Mouse (Mus musculus) neural tube, embryonic 11.5 days (tissue): ENCODE data around the gene Fgfrl1. TPM values are rescaled to one million over a fixed set of nuclear protein-coding genes. Genes with fewer than 3 reads are reported as not detected.

Experiments used
- ATAC-seq: fragments of 200-750 bp; cut with Nextera tagmentation; 2 replicates; pipeline ENCODE4 v1.8.0; 2017; ENCODE audit warnings: moderate number of reproducible peaks, mild to moderate bottlenecking, moderate TSS enrichment, moderate library complexity; ENCODE audit not compliant: insufficient read depth, low FRiP score, low TSS enrichment
- DNase-seq: peaks from one replicate; pipeline ENCODE4 v3.0.0-alpha.2; 2015; ENCODE audit warnings: low spot score
- H3K27ac ChIP-seq: fragments of 300-500 bp; sonication (generic); 2 replicates; pipeline ENCODE4 v1.5.1; 2014; ENCODE audit warnings: low read depth, mild to moderate bottlenecking, low read length
- H3K27me3 ChIP-seq: fragments of 300-500 bp; sonication (generic); 2 replicates; pipeline ENCODE4 v1.6.1; 2014; ENCODE audit warnings: mild to moderate bottlenecking, low read length, mixed read lengths; ENCODE audit not compliant: control insufficient read depth, insufficient read depth
- H3K36me3 ChIP-seq: fragments of 300-500 bp; sonication (generic); 2 replicates; pipeline ENCODE4 v1.6.1; 2014; ENCODE audit warnings: mild to moderate bottlenecking, low read length, moderate library complexity, mixed read lengths; ENCODE audit not compliant: control insufficient read depth, insufficient read depth
- H3K4me1 ChIP-seq: fragments of 300-500 bp; sonication (generic); 2 replicates; pipeline ENCODE4 v1.6.1; 2014; ENCODE audit warnings: low read length, mixed read lengths; ENCODE audit not compliant: control insufficient read depth, insufficient read depth
- H3K4me2 ChIP-seq: fragments of 300-500 bp; sonication (generic); 2 replicates; pipeline ENCODE4 v1.6.1; 2014; ENCODE audit warnings: low read depth, mild to moderate bottlenecking, moderate library complexity
- H3K4me3 ChIP-seq: fragments of 300-500 bp; sonication (generic); 2 replicates; pipeline ENCODE4 v1.5.1; 2014; ENCODE audit warnings: low read depth, low read length
- H3K9ac ChIP-seq: fragments of 300-500 bp; sonication (generic); 2 replicates; pipeline ENCODE4 v1.6.1; 2014; ENCODE audit warnings: mild to moderate bottlenecking, low read length
- H3K9me3 ChIP-seq: fragments of 300-500 bp; sonication (generic); 2 replicates; pipeline ENCODE4 v1.6.1; 2016; ENCODE audit warnings: low read length; ENCODE audit not compliant: control insufficient read depth
- WGBS: fragments of 180-500 bp; shearing (Covaris S2); extraction: QIAGEN DNeasy Blood & Tissue Kit; methylation state at CpG from one replicate; pipeline ENCODE4 v1.1.7; 2014; 5-methylcytosine and 5-hydroxymethylcytosine counted together
- polyA plus RNA-seq: library from polyadenylated mRNA; unstranded; fragments of >200 nt; fragmentation: Nextera tagmentation; extraction: Ambion mirVana; gene quantifications from 2 replicates; pipeline ENCODE4 v1.2.1, GENCODE M21; 2014

The Fgfrl1 gene
- polyA plus RNA-seq, 1 experiment from 2014 or later, result 28.6 TPM

- ATAC-seq (no peak; the same call in 1 of the 2 replicates), DNase-seq (no peak)
- Histone ChIP-seq H3K36me3 (no peaks in the 10 kb centered on the region; the same call in 1 of the 2 replicates), H3K4me1 (0 out of 2 replicates have a peak, but pooled peaks cover 2% of the 10 kb centered on the region), H3K9ac (no peak overlapping the region; the same call in 1 of the 2 replicates), H3K27ac (no peak overlapping the region), H3K9me3 (no peaks in the 10 kb centered on the region), H3K27me3 (no peaks in the 10 kb centered on the region), H3K4me2 (peak overlapping the region; percentile 59; the same call in 1 of the 2 replicates), H3K4me3 (no peak overlapping the region)
- 79% methylated on average over 9 of the region's 9 CpGs for WGBS
These were observed 22.2 kb upstream of the Fgfrl1 start for GRCm38 (mm10) chr5:108669986-108670385.

- Histone ChIP-seq H3K4me3 (no peak overlapping the region), H3K9me3 (no peaks in the 10 kb centered on the region), H3K9ac (no peak overlapping the region), H3K4me2 (no peak overlapping the region), H3K4me1 (0 out of 2 replicates have a peak, but pooled peaks cover 2% of the 10 kb centered on the region), H3K27ac (no peak overlapping the region), H3K27me3 (no peaks in the 10 kb centered on the region), H3K36me3 (no peaks in the 10 kb centered on the region; the same call in 1 of the 2 replicates)
- ATAC-seq (0 out of 2 replicates have a peak, but pooled peaks have one; percentile 29), DNase-seq (peak; percentile 44)
These were observed 21.4 kb upstream of the Fgfrl1 start for GRCm38 (mm10) chr5:108670785-108671184.

- WGBS, result 94% methylated on average over 12 of the region's 12 CpGs
- Histone ChIP-seq H3K27ac (no peak overlapping the region), H3K4me1 (peaks cover 4% of the 10 kb centered on the region; the same call in 1 of the 2 replicates), H3K36me3 (no peaks in the 10 kb centered on the region; the same call in 1 of the 2 replicates), H3K9ac (no peak overlapping the region), H3K4me3 (no peak overlapping the region), H3K9me3 (no peaks in the 10 kb centered on the region), H3K4me2 (no peak overlapping the region), H3K27me3 (no peaks in the 10 kb centered on the region)
- no peak for ATAC-seq
- DNase-seq, result no peak
These were observed 20.4 kb upstream of the Fgfrl1 start for GRCm38 (mm10) chr5:108671757-108672156.

- no peaks in the 10 kb centered on the region; the same call in 1 of the 2 replicates for H3K36me3 ChIP-seq
- no peaks in the 10 kb centered on the region for H3K27me3 ChIP-seq
- H3K27ac ChIP-seq, result no peak overlapping the region
- DNase-seq, result no peak
- H3K4me1 ChIP-seq, result peaks cover 2% of the 10 kb centered on the region; the same call in 1 of the 2 replicates
- no peak overlapping the region for H3K4me3 ChIP-seq
- no peak overlapping the region for H3K9ac ChIP-seq
- H3K9me3 ChIP-seq, result no peaks in the 10 kb centered on the region
- no peak for ATAC-seq
- no peak overlapping the region for H3K4me2 ChIP-seq
- 77% methylated on average over 2 of the region's 2 CpGs for WGBS
These were observed 17.6 kb upstream of the Fgfrl1 start for GRCm38 (mm10) chr5:108674624-108675023.

- Histone ChIP-seq H3K9me3 (no peaks in the 10 kb centered on the region), H3K4me3 (no peak within 1 kb of the TSS), H3K9ac (no peak within 1 kb of the TSS), H3K36me3 (no peaks in the 10 kb centered on the region; the same call in 1 of the 2 replicates), H3K4me2 (no peak within 1 kb of the TSS), H3K27me3 (no peaks in the 10 kb centered on the region), H3K27ac (no peak within 1 kb of the TSS), H3K4me1 (peaks cover 2% of the 10 kb centered on the region; the same call in 1 of the 2 replicates)
- 86% methylated on average over 9 of the region's 9 CpGs for WGBS
- DNase-seq, result no peak
- ATAC-seq, result no peak
These were observed 16.8 kb upstream of the Fgfrl1 start, which contains the start of gene Slc26a1 for GRCm38 (mm10) chr5:108675251-108675816. Slc26a1 (minus strand) TSS chr5:108675569.

- H3K27me3 ChIP-seq, result no peaks in the 10 kb centered on the region
- H3K4me3 ChIP-seq, result peak overlapping the region; percentile 27; the same call in 1 of the 2 replicates
- H3K27ac ChIP-seq, result peak overlapping the region; percentile 63; the same call in 1 of the 2 replicates
- WGBS, result 16% methylated on average over 5 of the region's 5 CpGs
- H3K9ac ChIP-seq, result peak overlapping the region; percentile 60
- ATAC-seq (peak; percentile 39; the same call in 1 of the 2 replicates), DNase-seq (peak; percentile 36)
- no peaks in the 10 kb centered on the region for H3K9me3 ChIP-seq
- peak overlapping the region; percentile 46 for H3K4me2 ChIP-seq
- no peaks in the 10 kb centered on the region for H3K36me3 ChIP-seq
- peaks cover 2% of the 10 kb centered on the region; the same call in 1 of the 2 replicates for H3K4me1 ChIP-seq
These were observed 15.2 kb upstream of the Fgfrl1 start for GRCm38 (mm10) chr5:108676772-108677498.

- Histone ChIP-seq H3K9ac (peak overlapping the region; percentile 60), H3K27me3 (no peaks in the 10 kb centered on the region), H3K27ac (peak overlapping the region; percentile 63), H3K4me2 (peak overlapping the region; percentile 46), H3K36me3 (no peaks in the 10 kb centered on the region), H3K9me3 (no peaks in the 10 kb centered on the region), H3K4me1 (peaks cover 2% of the 10 kb centered on the region; the same call in 1 of the 2 replicates), H3K4me3 (peak overlapping the region; percentile 27)
- WGBS, result 3% methylated on average over 24 of the region's 25 CpGs
- peak; percentile 86 for DNase-seq
- peak; percentile 87 for ATAC-seq
These were observed 14.4 kb upstream of the Fgfrl1 start for GRCm38 (mm10) chr5:108677605-108678295.

- DNase-seq, result no peak
- no peaks in the 10 kb centered on the region for H3K9me3 ChIP-seq
- H3K27ac ChIP-seq, result no peak overlapping the region
- peaks cover 2% of the 10 kb centered on the region; the same call in 1 of the 2 replicates for H3K4me1 ChIP-seq
- no peak overlapping the region for H3K4me2 ChIP-seq
- H3K27me3 ChIP-seq, result no peaks in the 10 kb centered on the region
- no peak overlapping the region for H3K4me3 ChIP-seq
- no peaks in the 10 kb centered on the region for H3K36me3 ChIP-seq
- H3K9ac ChIP-seq, result no peak overlapping the region
- no peak for ATAC-seq
- WGBS, result 89% methylated on average over 6 of the region's 6 CpGs
These were observed 13.8 kb upstream of the Fgfrl1 start for GRCm38 (mm10) chr5:108678296-108678854.
